Mouse (Mus musculus): ENCODE measurements around the gene Olfr1043.
"Not testable (repeated sequence)": the region's sequence is repeated elsewhere in the genome, so short reads cannot be mapped to it uniquely, and the experiment has no call there.

Gene Olfr1043

DNA sequence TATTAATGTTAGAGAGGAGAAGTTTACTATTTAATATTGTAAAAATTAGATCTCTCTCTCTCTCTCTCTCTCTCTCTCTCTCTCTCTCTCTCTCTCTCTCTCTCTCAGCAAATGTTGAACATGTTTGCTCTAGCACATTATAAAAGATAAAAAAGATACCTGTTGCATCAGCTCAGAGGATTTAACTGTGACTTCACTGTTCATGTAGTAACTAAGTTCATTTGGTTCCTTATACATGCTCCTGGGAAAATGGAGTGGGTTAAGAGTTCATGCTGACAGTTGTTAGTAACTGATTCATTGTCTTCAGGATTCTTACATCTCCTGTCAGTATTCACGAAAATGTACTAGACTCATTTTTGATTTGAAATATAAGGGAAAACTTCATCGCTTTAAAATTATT, at the start of gene Olfr1043:
Gene Olfr1043, minus strand, starts transcription at position 101 of the 400 bp plus-strand sequence.
- DNase-seq: no peak

DNA sequence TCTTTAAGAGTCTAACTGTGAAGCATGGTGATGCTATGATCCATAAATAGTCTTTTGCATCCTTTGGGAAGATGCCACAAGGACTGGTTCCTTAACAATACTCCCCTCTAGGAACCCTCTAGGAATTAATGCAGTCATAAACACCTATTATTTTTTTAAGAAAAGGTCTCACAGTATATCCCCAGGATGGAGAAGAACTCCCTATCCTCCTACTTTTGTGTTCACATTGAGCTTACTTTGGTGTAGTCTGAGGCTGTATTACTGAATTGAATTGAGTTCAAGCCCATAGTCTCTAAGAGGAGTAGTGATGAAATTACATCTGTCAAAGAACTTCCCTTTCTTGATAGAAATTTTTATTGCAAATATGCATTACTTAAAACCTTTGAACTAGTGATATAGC, 35.6 kb upstream of the Olfr1043 start, which contains the start of gene Olfr1045:
Gene Olfr1045, minus strand, starts transcription at position 101 of the 400 bp plus-strand sequence.
- no peak for DNase-seq

DNA sequence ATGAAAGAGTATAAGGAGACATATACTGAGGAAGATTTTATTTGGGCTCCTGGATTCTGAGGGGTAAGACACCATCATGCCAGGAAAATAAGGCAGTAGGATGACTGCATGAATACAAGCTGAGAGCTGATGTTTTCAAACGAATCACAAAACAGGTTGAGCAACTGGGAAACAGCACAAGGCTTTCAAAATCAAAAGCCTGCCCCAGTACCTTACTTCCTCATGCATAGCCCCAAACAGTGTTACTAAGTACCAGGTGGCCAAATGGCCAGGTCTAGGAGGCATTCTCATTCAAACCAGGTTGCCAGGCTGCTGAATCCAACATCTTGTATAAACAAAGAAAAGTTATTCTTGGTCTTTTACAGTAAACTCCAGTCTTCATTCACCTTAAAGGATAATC, 28.5 kb upstream of the Olfr1043 start:
- no peak for DNase-seq

DNA sequence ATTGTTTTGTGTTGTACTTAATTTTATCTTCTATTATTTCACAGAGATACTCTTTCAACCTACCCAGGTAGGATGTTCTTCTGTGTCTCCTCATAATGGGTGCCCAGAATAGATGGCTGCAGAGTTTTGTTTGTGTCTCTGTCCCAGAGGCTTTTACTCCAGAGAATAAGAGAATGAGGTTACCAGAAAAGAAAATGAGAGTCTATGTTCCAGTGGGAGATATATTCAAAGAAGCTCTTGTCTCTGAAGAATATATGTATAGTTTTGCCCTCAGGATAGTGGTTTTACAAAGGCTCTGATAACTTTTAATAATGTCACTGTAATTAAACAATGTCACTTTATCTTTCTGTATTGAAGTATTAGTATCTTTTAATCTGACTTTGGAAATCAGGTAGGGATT, 18.3 kb upstream of the Olfr1043 start, which contains the start of gene Olfr52:
Gene Olfr52, minus strand, starts transcription at position 101 of the 400 bp plus-strand sequence.
- no peak for DNase-seq

DNA sequence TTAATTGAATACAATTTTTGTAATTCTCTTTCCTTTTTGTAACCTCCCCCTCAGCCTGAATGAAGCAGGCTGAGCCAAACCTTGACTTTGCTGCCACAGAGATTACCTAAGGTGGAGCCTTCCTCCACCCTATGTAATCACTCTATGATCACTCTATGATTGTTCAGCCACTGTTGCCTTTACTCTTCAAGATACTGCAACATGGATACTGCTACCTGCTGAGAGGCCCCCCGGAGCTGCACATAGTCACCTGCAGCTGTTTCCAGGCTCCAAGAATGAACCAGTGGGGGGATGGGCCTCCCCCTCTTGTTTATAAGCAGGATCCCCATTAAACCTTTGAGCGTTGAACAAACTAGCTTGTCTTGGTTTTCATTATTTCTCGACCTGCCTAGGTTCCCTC, 12.6 kb upstream of the Olfr1043 start:
- DNase-seq: no peak

DNA sequence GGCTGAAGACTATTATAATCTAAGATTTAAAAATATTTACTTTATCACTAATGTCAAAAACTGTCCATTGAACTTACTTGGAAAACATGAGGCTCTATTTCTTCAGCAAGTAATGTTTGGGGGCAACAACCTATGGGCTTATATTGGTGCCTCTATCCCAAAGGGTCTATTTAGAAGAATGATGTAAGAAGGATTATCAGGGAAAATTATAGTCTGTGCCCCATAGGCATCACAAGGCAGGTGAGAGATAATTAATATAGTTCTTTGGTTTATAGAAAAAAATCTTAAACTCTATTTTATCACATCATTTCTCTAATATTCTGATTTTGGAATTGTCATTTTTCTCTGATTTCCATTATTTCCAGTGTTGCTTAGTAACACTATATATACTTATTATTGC, 10.4 kb upstream of the Olfr1043 start, which contains the start of gene Olfr1044:
Gene Olfr1044, minus strand, starts transcription at position 101 of the 400 bp plus-strand sequence.
- no peak for DNase-seq

DNA sequence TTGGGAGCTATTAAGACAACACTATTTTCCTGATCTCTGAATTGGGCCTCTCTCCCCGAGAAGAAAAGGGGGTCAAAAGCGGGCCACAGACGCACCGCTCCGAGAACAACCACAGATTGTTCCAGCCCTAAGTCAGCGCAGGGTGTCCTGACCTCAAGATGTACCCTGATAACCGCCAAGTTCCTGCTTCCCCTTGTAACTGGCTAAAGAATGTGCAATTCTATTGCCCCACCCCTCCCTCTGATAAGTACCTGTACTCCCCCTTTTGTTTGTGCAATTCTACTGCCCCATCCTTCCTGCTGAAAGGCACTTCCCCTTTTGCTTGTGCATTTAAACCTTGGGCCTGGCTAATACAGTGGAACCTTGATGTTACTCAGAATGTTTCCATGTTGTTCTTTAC, 8.1 kb upstream of the Olfr1043 start:
- not testable (repeated sequence) for DNase-seq

DNA sequence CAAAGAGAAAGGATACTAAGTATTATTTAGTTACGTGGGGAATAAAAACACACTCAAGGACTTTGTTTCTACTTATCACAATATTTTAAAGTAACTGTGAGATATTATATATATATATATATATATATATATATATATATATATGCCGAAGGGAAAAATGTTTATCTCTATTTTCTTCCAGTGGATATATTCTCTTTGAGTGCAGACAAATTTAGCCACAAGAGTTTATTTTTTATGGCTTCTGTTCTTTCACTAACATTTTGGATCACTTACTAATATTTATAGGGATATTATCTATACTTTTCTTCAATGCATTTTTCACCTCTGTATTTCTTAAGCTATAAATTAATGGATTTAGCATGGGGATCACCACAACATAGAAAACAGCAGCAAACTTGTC, 5.6 kb downstream of the Olfr1043 start, which contains the start of gene Olfr1042:
Gene Olfr1042, minus strand, starts transcription at position 101 of the 400 bp plus-strand sequence.
- no peak for DNase-seq

DNA sequence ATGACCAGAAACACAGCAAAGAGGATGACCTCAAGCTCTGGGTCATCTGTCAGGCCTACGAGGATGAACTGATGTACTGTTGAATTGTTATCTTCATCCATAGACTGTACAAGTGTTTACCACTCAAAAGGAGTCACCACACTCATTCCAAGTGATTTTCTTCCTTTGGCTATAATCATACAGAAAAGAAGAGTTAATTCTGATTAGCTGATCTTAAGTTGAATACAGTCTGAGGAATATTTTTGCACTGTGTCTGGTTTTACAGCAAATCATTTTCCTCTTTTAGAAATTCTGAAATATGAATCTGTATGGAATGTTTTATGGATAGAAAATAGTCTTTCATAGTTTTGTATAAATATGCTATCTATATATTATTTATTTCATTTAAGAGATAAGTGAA, 20.7 kb downstream of the Olfr1043 start, which contains the start of gene Olfr1040:
Gene Olfr1040, minus strand, starts transcription at position 101 of the 400 bp plus-strand sequence.
- no peak for DNase-seq

DNA sequence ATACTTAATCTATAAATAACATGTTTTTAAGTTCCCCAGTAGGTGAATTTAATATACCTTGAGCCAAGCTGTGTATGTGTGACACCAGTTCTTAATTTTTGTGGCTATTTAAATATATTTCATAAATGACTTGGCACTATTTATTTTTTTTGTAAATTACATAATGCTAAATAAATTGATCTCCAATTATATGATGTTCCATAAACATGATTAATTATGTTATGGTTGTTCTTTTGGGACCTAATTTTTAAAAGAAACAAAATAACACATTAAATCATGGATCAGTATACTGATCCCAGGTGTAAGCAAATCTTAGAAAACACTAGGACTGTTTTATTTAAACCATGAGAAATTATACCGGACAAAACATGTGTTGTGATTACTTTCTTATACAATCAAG, 31.5 kb downstream of the Olfr1043 start, which contains the start of gene Olfr1039:
Gene Olfr1039, minus strand, starts transcription at position 101 of the 400 bp plus-strand sequence.
- no peak for DNase-seq
